Mouse (Mus musculus) brain, embryonic 14.5 days (tissue): ENCODE results near the gene Bmp4.

ENCODE experiments used
- CTCF ChIP-seq: fragments of 200-500 bp; IDR thresholded peaks from 2 replicates; pipeline ENCODE4 v1.5.1; 2012; ENCODE audit warnings: inconsistent platforms, mild to moderate bottlenecking, moderate library complexity, borderline replicate concordance; ENCODE audit not compliant: insufficient read depth, insufficient read length; ENCODE audit errors: extremely low read depth
- POLR2A ChIP-seq: fragments of 200-500 bp; IDR thresholded peaks from 2 replicates; pipeline ENCODE4 v1.6.1; 2012; ENCODE audit warnings: mild to moderate bottlenecking, inconsistent platforms, borderline replicate concordance; ENCODE audit not compliant: poor library complexity, insufficient read depth, insufficient read length, severe bottlenecking; ENCODE audit errors: extremely low read depth

GRCm38 (mm10) chr14:46439461-46440048 lies 49.1 kb upstream of the Bmp4 start:
- TF ChIP-seq POLR2A = no peak
- TF ChIP-seq CTCF = no peak
